Mouse (Mus musculus) ZHBTc4 (cell line): ENCODE data around the gene Tas2r143.

Experiments used
- DNase-seq: peaks from one replicate; pipeline ENCODE4 v3.0.0-alpha.2; 2011; ENCODE audit warnings: low read depth, low spot score

Gene Tas2r143

GRCm38 (mm10) chr6:42399938-42400337 lies at the start of gene Tas2r143:
Gene Tas2r143 (plus strand): TSS chr6:42400238.
- DNase-seq: no peak

- no peak for DNase-seq
These were observed 48.9 kb upstream of the Tas2r143 start for GRCm38 (mm10) chr6:42350968-42351775.

GRCm38 (mm10) chr6:42351776-42352485 lies 48.1 kb upstream of the Tas2r143 start:
- DNase-seq: no peak

GRCm38 (mm10) chr6:42352486-42352846 lies 47.6 kb upstream of the Tas2r143 start:
- DNase-seq: no peak

GRCm38 (mm10) chr6:42353180-42353579 lies 46.9 kb upstream of the Tas2r143 start:
- no peak for DNase-seq

- no peak for DNase-seq
These were observed 45.7 kb upstream of the Tas2r143 start for GRCm38 (mm10) chr6:42354076-42355019.

- DNase-seq: no peak
These were observed 44.7 kb upstream of the Tas2r143 start for GRCm38 (mm10) chr6:42355366-42355765.

GRCm38 (mm10) chr6:42355794-42356600 lies 44.0 kb upstream of the Tas2r143 start:
- no peak for DNase-seq

- DNase-seq: no peak
These were observed 43.1 kb upstream of the Tas2r143 start for GRCm38 (mm10) chr6:42356913-42357312.

GRCm38 (mm10) chr6:42357901-42358300 lies 42.1 kb upstream of the Tas2r143 start:
- no peak for DNase-seq

GRCm38 (mm10) chr6:42358901-42359300 lies 41.1 kb upstream of the Tas2r143 start:
- DNase-seq: no peak

- no peak for DNase-seq
These were observed 40.5 kb upstream of the Tas2r143 start for GRCm38 (mm10) chr6:42359364-42360147.

GRCm38 (mm10) chr6:42360231-42360840 lies 39.7 kb upstream of the Tas2r143 start:
- no peak for DNase-seq

GRCm38 (mm10) chr6:42361041-42361895 lies 38.8 kb upstream of the Tas2r143 start:
- no peak for DNase-seq

GRCm38 (mm10) chr6:42362074-42362473 lies 38.0 kb upstream of the Tas2r143 start:
- no peak for DNase-seq

- no peak for DNase-seq
These were observed 37.5 kb upstream of the Tas2r143 start for GRCm38 (mm10) chr6:42362497-42362896.

- no peak for DNase-seq
These were observed 37.1 kb upstream of the Tas2r143 start for GRCm38 (mm10) chr6:42362974-42363373.

GRCm38 (mm10) chr6:42364066-42364465 lies 36.0 kb upstream of the Tas2r143 start:
- DNase-seq: no peak

- DNase-seq: no peak
These were observed 35.4 kb upstream of the Tas2r143 start for GRCm38 (mm10) chr6:42364607-42365006.
